Mouse (Mus musculus) heart, adult 11 months (tissue): Measurements from ENCODE around the gene Ano1.
A peak's percentile ranks its signal among the peaks of the same experiment; 100 is the strongest.

Source experiments
- DNase-seq: peaks from one replicate; pipeline ENCODE4 v3.0.0; 2022

Ano1 gene

DNA sequence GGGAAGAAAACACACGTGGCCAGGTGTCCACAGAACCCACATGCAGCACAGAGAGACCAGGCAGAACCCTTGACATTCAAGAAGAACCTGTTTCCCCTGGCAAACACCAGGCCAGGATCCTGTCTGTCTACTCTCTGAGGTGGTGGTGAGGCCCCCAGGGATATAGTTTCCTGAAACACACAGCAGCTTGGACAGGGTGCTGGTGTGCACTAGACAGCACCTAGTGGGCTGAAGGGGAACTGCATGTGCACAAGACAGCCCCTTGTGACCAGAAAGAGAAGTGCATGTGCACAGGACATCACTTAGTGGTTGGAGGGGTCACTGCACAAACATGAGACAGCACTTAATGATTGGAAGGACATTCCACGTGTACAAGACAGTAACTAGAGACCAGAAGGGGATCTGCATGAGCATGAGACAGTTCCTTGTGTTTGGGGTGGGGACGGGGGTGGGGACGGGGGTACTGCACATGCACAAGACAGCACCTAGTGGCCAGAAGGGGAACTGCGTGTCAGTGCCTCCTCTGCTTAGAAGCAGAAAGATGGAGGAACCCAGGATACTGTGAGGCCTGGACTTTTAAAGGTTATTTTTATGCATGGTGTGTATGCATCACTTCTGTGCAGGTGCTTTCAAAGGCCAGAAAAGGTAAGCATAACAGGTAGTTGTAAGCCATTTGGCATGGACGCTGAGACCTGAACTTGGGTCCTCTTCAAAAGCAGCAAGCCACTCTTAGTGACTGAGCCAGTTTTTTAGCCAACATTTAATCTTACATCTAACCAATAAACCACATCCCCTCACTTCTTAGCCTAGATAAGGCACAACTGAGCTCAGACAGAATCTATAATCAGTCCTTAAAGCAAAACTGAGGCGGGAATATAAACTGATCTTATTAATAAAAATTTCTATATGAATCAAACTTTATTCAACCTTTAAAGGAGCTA lies 54.7 kb downstream of the Ano1 start:
- no peak for DNase-seq

DNA sequence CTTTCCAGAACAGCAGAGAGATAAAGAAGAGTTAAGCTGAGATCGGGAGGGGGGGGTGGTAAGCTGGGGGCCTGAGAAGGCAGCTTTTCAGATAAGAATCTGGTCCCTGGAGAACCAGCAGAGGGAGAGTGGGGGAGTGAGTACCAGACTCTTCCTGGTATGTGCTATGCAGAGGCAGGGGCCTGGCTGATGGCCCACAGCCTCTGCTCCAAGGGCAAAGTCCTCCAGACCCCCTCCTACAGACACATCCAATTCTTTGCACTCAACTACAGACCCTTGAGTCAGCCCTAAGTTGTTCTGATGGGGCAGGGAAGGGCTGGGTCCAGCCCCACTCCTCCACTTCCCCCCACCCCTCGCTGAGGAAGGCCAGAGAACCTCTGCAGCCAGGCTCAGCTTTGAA lies 61.9 kb downstream of the Ano1 start:
- no peak for DNase-seq

DNA sequence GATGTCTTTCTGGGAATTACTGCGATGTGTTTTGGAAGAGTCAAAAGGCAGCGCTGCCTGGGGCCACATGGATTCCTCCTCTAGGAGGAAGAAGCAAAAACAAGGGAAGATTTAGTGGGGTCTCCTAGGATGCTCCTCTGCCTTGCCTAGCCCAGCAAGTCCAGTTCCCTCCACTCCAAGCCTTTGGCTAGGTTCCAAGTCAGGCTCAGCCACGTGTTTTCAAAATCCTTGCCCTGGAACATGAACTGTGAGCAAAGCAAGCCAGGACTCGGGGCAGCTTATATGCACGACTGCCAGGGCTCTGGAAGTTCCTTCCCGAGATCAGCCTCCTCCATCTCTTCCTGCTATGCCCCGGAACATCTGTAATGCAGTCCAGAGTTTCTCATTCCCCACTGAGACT lies 62.6 kb downstream of the Ano1 start:
- no peak for DNase-seq

DNA sequence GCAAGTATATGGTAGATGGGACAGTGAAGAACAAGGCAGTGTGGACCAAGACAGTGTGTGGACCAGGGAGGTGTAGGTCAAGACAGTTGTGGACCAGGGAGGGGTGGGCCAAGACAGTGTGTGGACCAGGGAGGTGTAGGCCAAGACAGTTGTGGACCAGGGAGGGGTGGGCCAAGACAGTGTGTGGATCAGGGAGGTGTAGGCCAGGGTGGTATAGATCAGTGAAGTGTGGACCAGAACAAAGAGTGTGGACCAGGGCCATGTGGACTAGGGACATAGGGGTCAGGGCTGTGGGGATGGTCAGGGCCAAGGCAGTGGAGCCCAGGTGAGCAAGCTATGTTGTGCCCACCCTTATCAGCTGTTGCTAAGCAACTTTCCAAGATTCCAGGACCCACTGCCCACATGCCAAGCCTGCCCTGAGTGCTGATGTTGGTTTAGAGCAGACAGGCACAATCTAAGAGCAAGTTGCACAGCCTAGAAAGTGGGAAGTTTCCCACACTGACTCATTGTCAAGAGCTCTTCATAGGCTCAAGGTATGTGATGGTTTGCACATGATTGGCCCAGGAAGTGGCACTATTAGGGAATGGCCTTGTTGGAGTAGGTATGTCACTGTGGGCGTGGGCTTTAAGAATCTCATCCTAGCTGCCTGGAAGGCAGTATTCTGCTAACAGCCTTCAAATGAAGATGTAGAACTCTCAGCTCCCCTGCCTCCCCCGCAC lies 64.0 kb downstream of the Ano1 start:
- DNase-seq = no peak

DNA sequence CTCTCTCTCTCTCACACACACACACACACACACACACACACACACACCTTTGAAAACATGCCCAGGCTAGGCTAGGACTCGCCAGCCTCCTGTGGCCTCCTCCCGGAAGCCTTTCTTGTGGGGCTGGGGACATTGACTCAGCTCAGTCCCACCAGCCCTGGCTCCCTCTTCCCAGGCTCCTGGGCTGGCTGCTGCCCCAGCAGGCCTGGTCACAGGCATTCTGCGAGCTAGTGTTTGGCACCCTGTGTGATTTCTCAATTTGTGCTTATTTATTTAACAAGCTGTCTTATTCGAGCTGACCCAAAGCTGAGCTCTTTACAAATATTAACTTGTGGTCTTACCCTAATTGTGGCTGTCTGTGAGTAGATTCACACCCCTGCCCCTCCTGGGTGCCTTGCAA lies 66.8 kb downstream of the Ano1 start:
- DNase-seq = no peak

DNA sequence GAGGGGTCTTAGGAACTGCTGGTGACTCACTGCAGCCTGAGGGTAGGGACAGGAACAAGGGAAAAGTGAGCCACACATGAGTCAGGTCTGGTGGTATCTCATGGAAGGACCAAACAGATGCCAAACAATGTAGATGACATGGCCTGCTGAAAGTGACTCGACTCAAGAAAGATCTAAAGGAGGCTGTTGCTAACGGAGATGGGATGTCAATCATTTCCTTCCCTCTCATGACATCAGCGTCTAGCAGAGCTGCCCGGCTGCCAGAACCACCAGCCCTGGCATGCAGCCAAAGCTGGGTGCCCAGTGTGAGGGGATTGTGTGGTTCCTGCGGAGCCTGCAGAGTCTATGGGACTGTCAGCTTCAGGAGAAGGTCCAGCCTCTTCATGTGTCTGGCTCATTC lies 67.3 kb downstream of the Ano1 start:
- DNase-seq = no peak

DNA sequence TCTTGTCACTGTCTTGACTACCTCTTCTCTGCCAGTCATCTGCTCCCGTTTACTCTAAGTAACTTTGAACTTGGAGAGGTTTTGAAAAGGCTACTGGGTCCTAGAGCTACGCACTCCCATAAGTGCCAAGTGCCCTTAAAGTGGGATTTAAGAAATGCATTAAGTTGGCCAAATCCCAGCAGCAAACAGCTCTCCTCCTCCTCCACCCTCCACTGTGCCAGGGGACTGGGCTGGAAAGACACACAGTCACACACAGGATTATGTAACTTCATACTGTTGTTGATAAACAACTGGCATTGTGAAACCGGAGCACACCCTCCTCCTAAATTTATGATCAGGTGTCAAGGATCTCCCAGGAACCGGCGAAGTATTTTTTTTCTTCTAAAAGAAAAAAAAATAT lies 71.7 kb downstream of the Ano1 start:
- no peak for DNase-seq

DNA sequence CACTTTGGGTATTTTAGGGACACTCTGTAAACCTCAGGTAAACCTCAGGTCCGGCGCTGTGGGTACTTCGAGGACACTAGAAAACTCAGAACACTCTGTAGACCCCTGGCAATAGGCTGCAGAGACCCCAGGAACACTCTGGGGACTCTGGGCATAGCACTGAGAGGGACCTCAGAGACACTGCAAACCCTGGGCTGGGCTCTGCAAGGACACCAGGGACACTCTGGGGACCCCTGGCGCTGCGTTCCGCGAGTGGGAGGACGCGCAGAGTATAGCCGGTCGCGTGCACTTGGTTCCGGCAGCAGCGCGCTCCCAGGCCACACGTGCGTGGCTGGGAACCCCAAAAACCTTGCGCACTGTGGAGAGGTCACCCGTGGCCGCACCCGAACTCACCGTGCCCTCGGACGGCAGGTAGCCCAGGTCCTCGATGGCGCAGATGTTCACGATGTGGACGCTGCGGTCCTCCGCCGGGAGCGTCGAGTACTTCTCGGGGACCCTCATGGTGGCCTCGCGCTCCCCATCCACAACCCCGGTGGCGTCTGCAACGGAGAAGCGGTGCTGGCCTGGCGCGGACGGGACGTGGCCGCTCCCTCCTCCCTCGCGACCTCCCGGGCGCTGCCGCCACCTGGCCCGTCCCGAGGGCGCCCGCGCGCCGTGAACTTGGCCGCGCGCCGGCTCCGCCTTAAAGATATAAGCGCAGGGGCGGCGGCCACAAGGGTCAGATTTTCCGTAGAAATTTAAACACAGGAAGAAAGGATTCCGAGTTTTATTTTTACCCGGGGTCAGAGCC lies 73.3 kb downstream of the Ano1 start:
- no peak for DNase-seq

DNA sequence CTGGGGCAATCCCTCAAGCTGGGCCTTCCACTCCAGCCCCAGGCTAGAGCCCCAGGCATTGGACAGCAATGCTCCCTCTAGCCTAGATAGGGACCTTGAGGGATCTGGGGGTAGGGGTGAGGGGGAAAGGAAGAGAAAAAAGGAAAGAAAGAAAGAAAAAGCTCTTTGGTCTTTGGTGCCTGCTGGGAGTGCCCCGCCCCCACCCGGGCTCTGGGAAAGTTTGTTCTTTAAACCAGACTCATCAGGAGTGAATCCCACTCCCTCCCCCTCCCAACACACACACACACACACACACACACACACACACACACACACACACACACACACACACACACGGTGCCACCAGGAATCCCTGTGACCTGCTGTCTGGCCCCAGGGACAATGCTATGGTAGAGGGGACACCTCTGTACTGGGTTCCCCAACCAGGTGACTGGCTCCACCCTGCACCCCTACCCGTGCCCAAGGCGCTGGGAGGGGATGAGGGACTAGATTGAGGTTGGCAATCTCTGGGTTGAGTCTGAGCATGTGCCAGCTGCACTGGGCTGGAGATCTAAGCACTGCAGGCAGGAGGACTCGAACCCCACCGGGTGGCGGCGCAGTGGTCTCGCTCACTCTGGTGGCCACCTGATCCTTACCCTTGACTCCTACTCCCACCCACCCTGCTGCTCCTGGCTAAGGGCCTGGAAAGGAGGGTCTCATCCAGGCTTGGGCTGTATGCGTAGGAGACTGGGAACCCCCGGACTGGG lies 74.3 kb downstream of the Ano1 start:
- no peak for DNase-seq

DNA sequence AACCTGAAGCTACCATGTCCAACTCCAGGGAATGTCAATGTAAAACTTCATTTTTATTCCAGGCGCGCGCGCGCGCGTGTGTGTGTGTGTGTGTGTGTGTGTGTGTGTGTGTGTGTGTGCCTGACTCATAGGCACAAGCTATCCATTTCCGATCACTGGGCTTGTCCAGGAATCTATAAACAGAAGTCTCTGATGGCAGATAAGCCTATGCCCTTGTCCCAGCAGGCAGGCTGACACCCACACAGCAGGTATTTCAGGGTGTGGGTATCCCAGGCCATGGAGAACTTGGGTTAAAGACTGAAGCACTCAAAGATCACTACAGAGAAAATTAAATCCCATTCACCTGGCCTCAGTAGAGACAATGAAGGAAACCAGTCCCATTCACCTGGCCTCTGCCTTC lies 76.1 kb downstream of the Ano1 start:
- no peak for DNase-seq

DNA sequence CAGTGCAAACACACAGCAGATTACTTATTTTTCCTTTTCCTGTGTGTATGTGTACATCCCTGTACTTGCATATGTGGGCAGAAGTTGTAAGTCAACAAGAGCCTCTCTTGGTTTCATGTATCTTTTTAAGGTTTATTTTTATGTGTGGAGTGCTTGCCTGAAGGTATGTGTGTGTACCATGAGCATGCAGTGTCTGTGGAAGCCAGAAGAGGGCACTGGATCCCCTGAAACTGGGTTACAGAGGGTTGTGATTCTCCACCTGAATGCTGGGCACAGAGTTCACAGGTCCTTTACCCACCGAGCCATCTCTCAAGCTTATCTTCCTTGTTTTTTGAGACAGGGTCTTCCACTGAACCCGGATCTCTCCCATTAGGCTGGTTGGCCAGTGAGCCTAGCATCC lies 81.9 kb downstream of the Ano1 start:
- DNase-seq = no peak

DNA sequence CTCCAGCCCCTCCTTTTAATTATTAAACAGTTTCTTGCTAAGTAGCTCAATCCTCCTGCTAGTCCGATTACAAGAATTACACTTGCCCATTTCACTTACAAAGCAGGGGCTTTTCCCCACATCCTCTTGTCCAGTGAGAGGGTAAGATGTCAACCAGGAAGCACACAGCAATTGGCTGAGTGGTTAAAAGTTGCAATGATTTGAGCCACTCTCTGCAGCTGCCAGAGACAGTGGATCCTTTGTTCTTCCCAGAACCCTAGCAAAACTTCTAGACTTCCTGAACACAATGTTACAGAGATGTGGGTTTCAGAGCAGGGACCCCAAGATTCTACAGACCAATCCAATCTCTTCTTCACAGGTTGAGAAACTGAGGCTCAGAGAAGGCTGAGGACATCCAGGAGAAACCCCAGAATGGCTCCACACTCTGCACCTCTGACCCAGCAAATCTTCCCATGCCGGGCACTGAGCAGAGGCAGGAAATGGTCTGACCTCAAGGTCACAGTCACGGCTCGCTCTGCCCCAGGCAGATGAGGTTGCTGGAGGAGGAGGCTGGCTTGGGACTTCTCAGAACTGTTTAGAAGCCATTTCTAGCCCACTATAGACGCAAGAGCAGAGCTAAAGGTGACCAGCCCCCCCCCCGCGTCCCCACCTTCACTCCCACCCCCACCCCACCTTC lies 83.0 kb downstream of the Ano1 start:
- no peak for DNase-seq

DNA sequence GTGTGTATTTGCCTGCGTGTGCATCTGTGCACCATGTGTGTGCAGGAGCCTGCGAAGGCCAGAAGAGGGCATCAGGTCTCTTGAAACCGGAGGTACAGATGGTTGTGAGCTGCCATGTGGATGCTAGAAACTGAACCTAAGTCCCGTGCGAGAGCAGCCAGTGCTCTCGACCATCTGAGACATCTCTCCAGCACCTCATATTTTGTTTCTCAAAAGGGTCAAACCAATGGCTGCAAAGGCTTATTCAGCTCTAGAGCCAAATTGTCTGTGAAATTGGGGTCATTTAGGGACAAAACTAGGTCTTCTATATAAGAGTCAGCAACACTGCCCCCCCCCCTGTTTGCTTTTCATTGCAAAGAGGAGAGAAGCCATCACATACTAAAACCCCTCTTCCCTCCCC lies 84.7 kb downstream of the Ano1 start:
- no peak for DNase-seq

DNA sequence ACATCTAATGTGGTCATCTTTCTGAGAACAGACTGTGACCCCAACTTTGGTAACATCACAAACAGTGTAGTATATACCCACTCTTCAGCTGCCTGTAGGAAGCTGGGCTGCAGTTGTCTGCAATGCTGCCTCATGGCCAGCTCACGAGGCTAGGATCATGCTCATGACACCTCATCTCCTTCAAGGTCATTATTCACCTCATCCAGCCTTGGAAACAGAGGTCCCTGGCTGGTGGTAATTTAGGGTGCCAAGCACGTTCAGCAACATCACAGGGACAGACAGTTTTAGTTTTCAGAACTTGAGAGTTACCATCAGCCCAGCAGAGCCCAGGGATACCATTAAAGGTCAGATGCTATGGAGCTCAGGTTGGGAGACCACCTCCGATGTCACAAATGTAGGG lies 86.2 kb downstream of the Ano1 start:
- DNase-seq = no peak

DNA sequence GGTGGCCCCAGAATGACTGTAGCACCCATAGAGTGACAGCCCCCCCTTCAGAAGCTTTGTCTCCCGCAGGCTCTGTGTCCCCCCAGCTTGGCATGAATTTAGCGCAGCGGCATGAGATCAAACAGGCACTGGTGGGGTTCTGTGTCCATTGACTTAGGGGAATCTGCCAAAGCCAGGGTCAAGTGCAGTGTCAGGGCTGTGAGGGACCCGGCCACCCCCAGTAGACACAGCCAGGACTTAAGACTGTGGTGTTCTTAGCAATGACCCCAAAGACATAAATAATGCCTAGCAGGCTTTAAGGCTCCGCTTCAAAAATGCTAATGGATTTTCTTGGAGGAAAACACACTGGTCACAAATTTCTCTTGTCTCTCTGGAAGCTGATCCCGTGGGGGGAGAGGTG lies 88.2 kb downstream of the Ano1 start:
- no peak for DNase-seq

DNA sequence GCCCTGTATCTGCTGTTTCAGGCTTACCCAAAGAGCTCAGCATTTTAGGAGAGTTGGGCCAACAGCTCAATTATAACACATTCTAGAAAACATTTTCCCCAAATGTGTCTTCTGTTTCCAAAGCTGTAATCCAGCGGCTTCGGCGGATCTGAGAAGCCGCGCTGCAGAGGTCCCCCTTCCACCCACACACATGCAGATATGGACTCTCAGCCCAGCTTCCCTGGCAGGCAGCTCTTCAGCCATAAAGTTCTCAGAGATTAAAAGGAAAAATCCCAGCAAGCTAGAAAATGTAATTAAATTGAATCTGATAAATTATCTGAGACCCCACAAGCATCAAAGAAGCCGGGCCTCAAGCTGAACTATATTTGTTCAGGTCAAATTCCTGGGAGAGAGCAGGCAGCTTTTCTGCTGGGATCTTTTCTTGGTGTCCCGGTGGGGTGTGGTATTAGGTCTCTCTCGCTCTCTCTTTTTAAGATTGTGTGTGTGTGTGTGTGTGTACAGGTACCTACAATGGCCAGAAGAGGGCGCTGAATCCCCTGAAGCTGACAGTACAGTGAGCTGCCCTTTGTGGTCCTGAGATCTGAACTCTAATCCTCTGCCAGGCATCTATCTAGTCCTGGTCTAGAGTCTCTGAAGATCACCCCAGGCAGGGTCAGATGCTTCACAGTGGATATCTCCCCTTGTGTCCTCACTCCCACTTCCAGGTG lies 95.4 kb downstream of the Ano1 start:
- DNase-seq = no peak

DNA sequence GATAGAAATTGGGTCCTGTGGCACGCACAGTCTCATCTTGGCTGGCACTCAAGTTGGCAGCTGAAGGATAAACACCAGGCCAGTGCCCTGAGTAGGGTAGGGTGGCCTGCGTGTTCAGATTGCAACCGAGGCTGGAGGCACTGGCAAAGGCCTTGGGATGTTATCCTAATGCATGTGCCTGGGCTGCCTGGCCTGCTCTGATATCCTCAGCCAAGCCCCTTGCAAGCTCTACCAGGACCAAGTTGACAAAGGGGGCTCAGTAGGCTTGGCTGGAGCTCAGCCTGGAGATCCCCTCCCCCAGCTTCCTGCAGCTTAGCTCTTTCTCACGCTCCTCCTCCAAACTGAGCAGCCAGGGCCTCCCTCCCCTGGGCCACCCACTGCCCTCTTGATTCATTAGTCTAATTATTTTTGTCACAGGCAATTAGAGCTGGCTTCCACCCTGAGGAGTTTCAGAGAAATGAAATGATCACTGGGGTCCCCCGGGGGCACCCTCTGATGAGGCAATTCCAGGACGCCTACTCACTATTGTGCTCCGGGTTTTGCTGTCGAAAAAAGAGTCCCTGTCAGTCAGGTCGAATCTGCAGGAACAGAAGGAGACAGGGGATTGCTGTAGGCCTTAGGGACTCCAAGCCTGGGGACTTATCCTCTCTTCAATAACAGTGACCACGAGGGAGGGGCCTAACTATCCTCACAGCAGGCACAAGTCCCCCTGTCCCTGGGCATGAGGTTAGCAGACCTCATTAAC lies 97.9 kb downstream of the Ano1 start:
- DNase-seq = peak; percentile 94

DNA sequence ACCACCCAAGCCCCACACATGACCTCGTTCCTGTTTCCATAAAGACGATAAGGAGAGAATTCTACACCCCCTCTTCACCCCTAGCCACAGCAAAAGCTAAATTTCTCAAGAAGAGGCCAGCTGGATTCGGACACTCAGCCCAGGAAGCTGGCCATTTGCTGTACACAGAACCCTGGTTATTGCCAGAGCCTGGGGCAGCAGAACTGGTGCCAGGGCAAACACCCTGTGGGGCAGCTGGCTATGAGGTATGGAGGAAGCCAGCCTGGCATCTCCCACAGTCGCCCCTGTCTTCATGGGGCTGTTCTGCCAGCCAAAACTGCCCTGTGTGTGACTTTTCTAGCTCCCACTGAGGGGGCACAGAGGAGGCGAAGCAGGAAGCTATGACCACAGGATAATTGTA lies 104.2 kb downstream of the Ano1 start:
- no peak for DNase-seq

DNA sequence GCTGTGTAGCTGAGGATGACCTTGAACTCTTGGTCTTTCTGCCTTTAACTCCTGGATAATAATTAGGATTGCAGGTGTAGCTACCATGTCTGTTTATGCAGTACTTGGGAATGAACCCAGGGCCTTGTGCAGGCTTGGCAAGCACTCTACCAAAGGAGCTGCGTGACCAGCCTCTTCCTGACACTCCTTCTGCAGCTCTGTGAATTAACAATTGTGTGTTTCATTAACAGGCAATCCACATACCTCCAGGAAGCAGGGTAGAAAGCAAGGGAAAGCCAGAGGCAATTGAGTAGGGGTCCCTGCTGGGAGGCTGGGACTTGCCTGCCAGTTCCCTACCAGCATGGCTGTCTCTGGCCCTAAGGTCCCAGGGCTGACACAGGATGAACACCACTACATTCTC lies 111.0 kb downstream of the Ano1 start:
- no peak for DNase-seq

DNA sequence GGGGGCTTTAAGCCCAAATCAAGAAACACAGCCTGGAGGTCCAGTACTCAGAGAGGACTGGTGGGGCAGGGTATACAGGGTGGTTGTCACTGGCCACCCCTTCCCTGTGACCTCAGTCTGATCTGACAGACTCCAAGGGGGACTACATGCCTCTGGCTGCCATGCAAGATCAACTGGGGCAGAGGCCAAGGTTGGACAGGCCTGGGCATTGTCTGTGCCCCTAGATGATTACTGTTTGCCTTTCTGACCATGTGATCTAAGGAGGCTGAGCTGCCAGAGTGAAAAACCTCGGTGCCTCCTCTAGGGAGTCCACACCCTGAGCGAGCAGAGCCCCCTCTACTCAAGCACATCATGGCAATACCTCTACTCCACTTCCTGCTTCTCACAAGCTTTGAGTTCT lies 115.8 kb downstream of the Ano1 start:
- DNase-seq = no peak

DNA sequence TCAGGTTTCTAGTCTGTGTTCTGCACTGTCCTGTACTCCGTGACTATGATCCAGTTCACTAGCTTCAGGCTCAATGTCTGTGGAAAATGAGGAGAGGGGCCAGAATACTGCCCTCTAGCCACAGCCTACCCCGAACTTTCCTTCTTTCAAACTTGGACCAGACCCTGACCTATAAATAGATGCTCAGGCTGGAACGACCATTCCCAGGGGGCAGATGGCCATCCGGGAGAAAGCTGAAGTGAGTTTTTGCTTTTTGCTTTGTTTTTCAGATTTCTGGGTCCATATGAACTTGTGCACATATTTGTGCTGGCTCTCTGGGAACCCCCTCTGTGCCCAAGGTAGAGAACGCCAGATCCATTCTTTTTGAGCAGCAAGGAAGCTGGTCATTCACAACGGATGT lies 116.9 kb downstream of the Ano1 start:
- DNase-seq = peak; percentile 94
